Mouse (Mus musculus) subcutaneous adipose tissue, adult 2 months (tissue): Measurements from ENCODE around the gene Slc9a8. TPM values are rescaled to one million over a fixed set of nuclear protein-coding genes. Genes with fewer than 3 reads are reported as not detected.

ENCODE experiments used
- polyA plus RNA-seq: library from polyadenylated mRNA; depleted of rRNA; stranded (reverse); fragments of >200 nt; gene quantifications from 2 replicates; pipeline ENCODE4 v1.2.3, GENCODE M21; 2012; ENCODE audit warnings: low replicate concordance; rRNA removed

Slc9a8 gene
- polyA plus RNA-seq: 39.4 and 57.7 TPM in 2 replicates

GRCm38 (mm10) chr2:167421330-167422149, at the start of gene Slc9a8:
TSS of gene Slc9a8 (plus strand) at chr2:167421712.

GRCm38 (mm10) chr2:167491757-167492708, 70.5 kb downstream of the Slc9a8 start, which contains the start of gene Rnf114:
TSS of gene Rnf114 (plus strand) at chr2:167492645.

GRCm38 (mm10) chr2:167492713-167493636, 71.5 kb downstream of the Slc9a8 start, which contains the start of gene Spata2:
TSS of gene Spata2 (minus strand) at chr2:167492887.

Other genes with a start within 250 kb of the Slc9a8 start
- gene Kcnb1, start 231.6 kb upstream of the Slc9a8 start, polyA plus RNA-seq: 25.9 and 46.8 TPM in 2 replicates
- gene Ptgis, start 181.1 kb upstream of the Slc9a8 start, polyA plus RNA-seq: 39.1 and 89.7 TPM in 2 replicates
- 11.8 and 39.0 TPM in 2 replicates for gene B4galt5, start 72.5 kb upstream of the Slc9a8 start, polyA plus RNA-seq
- gene Rnf114, start 70.9 kb downstream of the Slc9a8 start, polyA plus RNA-seq: 77.1 and 108 TPM in 2 replicates
- 24.4 and 27.6 TPM in 2 replicates for gene Spata2, start 71.2 kb downstream of the Slc9a8 start, polyA plus RNA-seq
- gene Snai1, start 116.5 kb downstream of the Slc9a8 start, polyA plus RNA-seq: 22.0 and 82.4 TPM in 2 replicates
- gene Ube2v1, start 210.4 kb downstream of the Slc9a8 start, polyA plus RNA-seq: 115 and 127 TPM in 2 replicates
- gene Gm20431, start 239.8 kb downstream of the Slc9a8 start, polyA plus RNA-seq: 4.8 and 25.6 TPM in 2 replicates